Mouse (Mus musculus) myocyte (in vitro differentiated cells): ENCODE data around the gene Fam171a2.

ENCODE experiments used
- POLR2AphosphoS2 ChIP-seq: IDR thresholded peaks from one replicate; pipeline ENCODE4 v1.6.1; 2011; ENCODE audit warnings: low read depth, control low read depth; ENCODE audit not compliant: insufficient read length
- TCF12 ChIP-seq: IDR thresholded peaks from one replicate; pipeline ENCODE4 v1.6.1; 2011; ENCODE audit warnings: mild to moderate bottlenecking, control low read depth; ENCODE audit not compliant: poor library complexity, insufficient read depth, severe bottlenecking

DNA sequence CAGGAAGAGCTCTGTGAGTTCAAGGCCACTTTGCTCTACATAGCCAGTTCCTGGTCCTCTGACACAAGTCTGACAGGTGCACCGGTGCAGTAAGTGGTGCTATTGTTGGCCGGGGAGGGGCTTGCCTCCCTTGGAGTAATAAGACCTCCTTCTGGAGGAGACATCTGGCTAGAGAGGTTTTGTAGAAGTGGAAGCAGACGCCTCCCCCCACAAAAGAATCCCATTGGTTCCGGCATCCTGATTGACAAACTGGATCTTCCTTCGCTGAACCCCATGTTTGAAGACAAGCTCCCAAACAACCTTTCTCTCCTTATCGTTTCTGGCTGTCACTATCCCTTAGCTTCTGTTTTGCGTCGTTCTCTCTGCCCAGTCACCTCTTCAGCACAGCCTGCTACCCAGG, 845 bp upstream of the Fam171a2 start:
- TF ChIP-seq TCF12 (no peak), POLR2AphosphoS2 (no peak)
